Mouse (Mus musculus) left cerebral cortex, adult 18-20 months (tissue): ENCODE measurements around the gene Trim38. TPM values are rescaled to one million over a fixed set of nuclear protein-coding genes. Genes with fewer than 3 reads are reported as not detected.
A peak's percentile ranks its signal among the peaks of the same experiment; 100 is the strongest.
"Not testable (repeated sequence)": the region's sequence is repeated elsewhere in the genome, so short reads cannot be mapped to it uniquely, and the experiment has no call there.

Source experiments
- DNase-seq, 2 experiments: peaks; one replicate each; pipeline ENCODE4 v3.0.0; 2021 to 2022; ENCODE audit warnings: low spot score in 2 of 2, mixed read lengths in 1 of 2
- long read RNA-seq, 2 experiments: library from polyadenylated mRNA; stranded (forward); transcript quantifications; one replicate each; pipeline ENCODE4 v2.0.0; 2021
- total RNA-seq, 2 experiments: library from RNA; stranded (reverse); gene quantifications; 2 replicates each; pipeline ENCODE4 v1.2.3; 2021

The Trim38 gene
- total RNA-seq: not detected
- long read RNA-seq, experiment 1: 0 reads
- long read RNA-seq, experiment 2: 0 reads

DNA sequence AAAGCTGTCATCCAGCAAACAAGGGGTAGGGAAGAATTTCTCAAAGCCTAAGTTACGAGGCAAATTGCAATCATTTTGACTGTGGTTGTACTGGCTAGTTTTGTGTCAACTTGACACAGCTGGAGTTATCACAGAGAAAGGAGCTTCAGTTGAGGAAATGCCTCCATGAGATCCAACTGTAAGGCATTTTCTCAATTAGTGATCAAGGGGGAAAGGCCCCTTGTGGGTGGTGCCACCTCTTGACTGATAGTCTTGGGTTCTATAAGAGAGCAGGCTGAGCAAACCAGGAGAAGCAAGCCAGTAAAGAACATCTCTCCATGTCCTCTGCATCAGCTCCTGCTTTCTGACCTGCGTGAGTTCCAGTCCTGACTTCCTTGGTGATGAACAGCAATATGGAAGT, at the start of gene Trim38:
Gene Trim38, plus strand, starts transcription at position 301 of the 400 bp plus-strand sequence.
- DNase-seq: not testable (repeated sequence)

- no peak for DNase-seq
Measured at GRCm38 (mm10) chr13:23724239-23724638, 45.5 kb upstream of the Trim38 start.

DNA sequence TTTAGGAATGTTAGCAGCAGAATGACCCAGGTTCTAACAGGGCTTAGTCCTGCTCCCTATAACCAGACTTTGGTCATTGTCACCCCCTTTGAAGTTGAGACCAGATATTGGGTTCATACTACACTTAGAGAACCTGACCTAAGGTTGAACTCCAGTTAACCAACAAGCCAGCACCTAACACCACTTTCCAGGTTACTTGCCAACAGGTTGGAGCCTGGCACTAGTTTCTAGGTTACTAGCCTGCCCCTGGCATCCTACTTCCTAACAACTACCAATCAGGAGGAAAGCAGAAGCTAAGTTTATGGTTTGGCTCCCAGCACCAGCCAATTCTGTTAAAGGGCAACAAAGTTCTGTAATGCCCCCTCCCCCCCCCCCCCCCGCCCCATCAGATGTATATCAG, 44.5 kb upstream of the Trim38 start:
- no peak for DNase-seq

DNA sequence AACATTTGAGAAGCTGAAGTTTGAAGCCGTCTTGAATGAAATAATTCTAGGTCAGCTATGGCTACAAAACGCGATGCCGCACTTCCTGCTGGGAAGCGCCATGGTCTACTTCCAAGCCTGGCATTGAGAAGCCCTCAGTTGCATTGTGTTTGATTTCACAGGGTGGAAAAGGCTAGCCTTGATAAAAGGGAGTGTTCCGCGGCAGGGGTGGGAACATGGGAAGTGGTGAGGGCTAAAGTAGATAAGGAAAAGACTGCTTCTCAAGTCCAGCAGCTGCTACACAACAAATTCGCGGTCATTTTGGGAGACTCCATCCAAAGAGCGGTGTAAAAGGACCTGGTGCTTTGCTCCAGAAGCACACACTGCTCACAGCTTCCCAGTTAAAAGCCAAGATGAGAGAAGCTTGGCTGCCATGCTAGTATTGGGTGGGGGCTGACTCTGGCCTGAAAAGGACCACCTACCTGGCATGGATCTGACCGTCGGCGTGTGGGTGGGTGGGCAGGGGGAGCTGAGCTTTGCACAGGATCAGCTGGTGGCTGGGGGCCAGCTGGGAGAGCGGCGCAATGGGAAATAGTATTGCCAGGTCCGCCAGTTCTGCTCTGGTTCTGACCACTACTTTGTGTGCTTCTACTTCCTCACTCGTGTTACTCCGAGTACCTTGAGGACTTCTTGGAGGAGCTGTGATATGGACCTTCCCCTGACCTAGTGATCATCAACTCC, 41.1 kb upstream of the Trim38 start:
- no peak for DNase-seq

GRCm38 (mm10) chr13:23729192-23729525, 40.6 kb upstream of the Trim38 start:
- DNase-seq: no peak

GRCm38 (mm10) chr13:23729706-23730105, 40.0 kb upstream of the Trim38 start:
- DNase-seq: no peak

GRCm38 (mm10) chr13:23730479-23730878, 39.2 kb upstream of the Trim38 start:
- no peak for DNase-seq

DNA sequence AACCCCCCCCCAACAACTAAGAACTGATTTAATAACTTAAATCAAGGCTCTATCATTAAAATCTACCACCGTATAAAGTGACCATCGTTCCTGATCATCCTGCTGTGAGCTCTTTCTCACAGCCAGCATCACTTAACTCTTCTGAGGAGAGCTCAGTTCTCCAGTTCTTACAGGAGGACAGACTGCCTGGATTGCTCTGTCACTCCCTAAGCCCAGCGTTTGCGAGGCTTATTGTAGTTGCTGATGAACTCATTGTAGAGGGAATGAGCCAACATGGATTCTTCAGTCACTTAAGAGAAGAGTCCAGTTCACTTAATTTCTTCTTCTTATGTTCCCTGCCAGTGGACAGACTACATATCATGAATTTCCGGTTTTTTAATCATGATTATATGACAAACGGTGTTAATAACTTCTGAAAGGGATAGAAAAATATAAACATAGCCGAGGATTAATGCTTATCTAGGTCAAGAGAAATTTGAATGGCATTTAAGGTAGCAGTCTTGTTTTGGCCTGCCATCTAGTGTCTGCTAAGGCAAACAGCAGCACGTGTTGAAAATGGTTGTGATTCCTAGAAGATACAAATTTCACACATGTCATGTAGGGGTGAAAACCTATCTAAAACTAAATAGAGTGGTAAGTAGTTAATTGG, 37.4 kb upstream of the Trim38 start:
- no peak for DNase-seq

GRCm38 (mm10) chr13:23737091-23737490, 32.6 kb upstream of the Trim38 start:
- no peak for DNase-seq

- DNase-seq: no peak
Measured at GRCm38 (mm10) chr13:23738041-23738440, 31.7 kb upstream of the Trim38 start.

- peak; percentile 80 to 90 for DNase-seq
Measured at GRCm38 (mm10) chr13:23738677-23739068, 31.0 kb upstream of the Trim38 start, which contains the start of gene Hist1h1c. Hist1h1c (plus strand) TSS chr13:23738808.

GRCm38 (mm10) chr13:23739069-23739921, 30.4 kb upstream of the Trim38 start:
- DNase-seq: peak; percentile 87 to 94

DNA sequence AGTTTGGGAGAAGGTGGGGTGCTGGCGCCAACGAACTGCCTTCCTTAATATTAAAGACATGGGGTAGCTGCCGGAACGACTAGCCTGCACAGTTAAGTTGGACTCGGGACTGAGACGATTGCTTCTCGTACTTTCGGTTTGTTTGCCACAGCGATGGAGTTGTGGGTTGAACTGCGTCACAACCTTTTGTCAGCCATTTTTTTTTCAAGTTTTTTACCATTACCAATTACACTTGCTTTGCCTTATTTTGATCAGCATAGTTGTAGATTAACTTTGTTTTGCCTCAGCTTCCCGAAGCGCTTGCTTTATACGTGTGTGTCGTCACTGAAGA, 29.8 kb upstream of the Trim38 start:
- DNase-seq: no peak

- no peak for DNase-seq
Measured at GRCm38 (mm10) chr13:23740256-23740840, 29.4 kb upstream of the Trim38 start.

DNA sequence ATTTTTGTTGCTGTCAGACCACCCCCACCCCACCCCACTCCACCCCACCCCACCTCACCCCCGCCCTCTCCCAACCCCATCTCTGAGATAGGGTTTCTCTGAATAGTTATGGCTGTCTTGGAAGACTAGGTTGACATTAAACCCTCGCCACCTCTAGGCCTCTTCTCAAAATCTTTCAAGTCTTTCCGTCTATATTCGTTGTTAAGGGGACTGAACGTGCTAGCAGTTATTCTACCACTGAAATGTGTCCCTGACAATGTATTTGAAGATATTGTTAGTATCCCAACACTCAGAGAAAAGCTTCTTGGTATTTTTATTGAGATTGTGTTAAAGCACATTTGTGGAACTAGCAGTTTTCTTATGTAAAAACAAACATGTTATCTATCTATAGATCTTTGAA, 28.8 kb upstream of the Trim38 start:
- DNase-seq: no peak

DNA sequence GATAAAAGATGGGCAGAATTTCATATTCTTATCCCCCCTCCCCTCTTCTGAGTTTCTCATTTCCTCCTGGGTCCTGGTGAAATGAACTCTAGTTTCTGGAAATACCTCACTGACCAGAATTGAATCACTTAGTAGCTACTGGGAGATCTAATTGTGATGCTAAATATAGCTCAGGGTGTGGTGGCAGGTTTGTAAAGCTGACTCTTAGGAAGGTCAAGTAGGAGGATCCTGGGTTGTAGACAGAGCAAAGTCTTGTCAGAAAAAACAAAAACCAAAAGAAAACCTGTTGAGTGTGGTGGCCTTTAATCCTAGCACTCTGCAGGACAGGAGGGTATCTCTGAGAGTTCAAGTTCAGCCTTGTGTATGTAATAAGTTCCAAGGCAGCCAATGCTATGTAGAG, 27.7 kb upstream of the Trim38 start:
- no peak for DNase-seq

DNA sequence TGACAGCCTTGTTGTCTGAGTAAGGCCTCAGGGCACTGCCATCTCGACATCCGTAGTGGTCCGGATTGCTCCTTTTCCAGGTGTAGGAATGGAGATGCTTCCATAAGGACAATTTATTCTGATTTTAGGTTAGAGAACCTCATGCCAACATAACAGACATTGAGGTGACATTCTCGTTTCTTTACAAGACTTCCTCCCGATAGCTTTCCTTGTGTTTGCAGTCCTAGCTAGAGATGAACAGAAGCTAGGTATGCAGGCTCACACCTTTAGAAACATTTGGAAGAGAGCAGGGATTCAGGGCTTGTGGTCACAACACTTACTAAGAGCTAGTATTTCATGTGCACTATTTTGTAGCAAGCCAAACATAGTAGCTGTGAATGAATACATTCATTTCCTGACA, 26.5 kb upstream of the Trim38 start:
- DNase-seq: no peak

- DNase-seq: no peak
Measured at GRCm38 (mm10) chr13:23743963-23744362, 25.8 kb upstream of the Trim38 start.

- DNase-seq: no peak
Measured at GRCm38 (mm10) chr13:23744421-23745380, 25.0 kb upstream of the Trim38 start.

- peak; percentile 85 to 87 for DNase-seq
Measured at GRCm38 (mm10) chr13:23745381-23746161, 24.1 kb upstream of the Trim38 start, which contains the start of gene Hist1h3c. Hist1h3c (minus strand) TSS chr13:23745602.
